9 mouse cellular contexts compared by ENCODE assay signal in the genomic region with DNA sequence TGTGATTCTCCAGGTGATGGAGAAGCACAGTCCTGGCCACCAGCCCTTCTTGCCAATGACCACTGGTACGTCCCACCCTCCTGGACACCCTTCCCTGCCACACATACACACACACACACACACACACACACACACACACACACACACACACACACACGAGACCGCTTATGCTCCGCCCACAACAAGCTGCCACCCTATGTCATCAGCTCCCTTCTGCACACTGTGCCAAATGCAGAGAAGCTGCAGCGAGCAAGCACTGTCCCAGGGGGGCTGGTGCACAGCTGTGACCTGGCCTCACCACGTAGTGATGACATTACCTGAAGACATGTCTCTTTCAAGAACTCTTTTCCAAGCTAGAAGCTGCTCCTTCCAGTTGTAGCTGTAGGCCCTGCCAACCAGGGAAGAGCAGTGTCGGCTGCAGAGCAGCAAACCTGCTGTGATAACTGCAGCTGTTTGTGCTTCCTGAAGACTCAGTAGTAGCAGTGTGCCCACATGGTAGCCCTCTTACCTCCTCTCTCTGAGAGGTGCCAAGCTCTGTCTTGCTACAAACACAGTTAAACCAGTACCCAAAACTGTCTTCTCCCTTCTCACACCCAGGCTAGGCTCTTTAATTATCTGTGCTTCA. TPM values are rescaled to one million over a fixed set of nuclear protein-coding genes. Genes with fewer than 3 reads are reported as not detected.
A peak's percentile ranks its signal among the peaks of the same experiment; 100 is the strongest.
DNase-seq lines count a peak whose midpoint lies in the region; ATAC-seq and TF ChIP-seq lines count a peak whose summit lies in the region.
"Had no signal": no experiment of that assay in that cellular context is flagged by ENCODE, and none has a peak within 500 bp of the region (broad histone marks: within the 10 kb centered on the region; RNA-seq: fewer than 3 reads in every experiment).

No protein-coding gene starts in this region.

- TF ChIP-seq CTCF in thymus, adult 2 months (IDR thresholded peaks at IDR 0.05; ENCODE audit: borderline replicate concordance, control insufficient read depth, extremely low read depth, insufficient read depth, low read length, poor library complexity) = no peak
- TF ChIP-seq CTCF in stomach, postnatal 0 days (IDR thresholded peaks at IDR 0.05; ENCODE audit: low read depth) = no peak

- no peak for TF ChIP-seq POLR2A in thymus, adult 2 months (IDR thresholded peaks at IDR 0.05; ENCODE audit: control insufficient read depth, extremely low read depth, insufficient read depth, low read length, poor library complexity)

- no peak overlapping the region for H3K9ac ChIP-seq in hindbrain, embryonic 13.5 days
- no peak overlapping the region for H3K9ac ChIP-seq in stomach, postnatal 0 days (ENCODE audit: low read length)

- no peak overlapping the region for H3K27ac ChIP-seq in thymus, adult 2 months (ENCODE audit: control insufficient read depth, insufficient read depth, low read length)
- H3K27ac ChIP-seq in hindbrain, embryonic 13.5 days = 0 out of 2 replicates have a peak overlapping the region, but pooled peaks have one; percentile 48
- H3K27ac ChIP-seq in stomach, postnatal 0 days (replicated peaks) = peak overlapping the region; percentile 67

- ATAC-seq in hindbrain, embryonic 13.5 days (ENCODE audit: low FRiP score) = peak; percentile 65
- peak; percentile 44; the same call in 1 of the 2 replicates for ATAC-seq in stomach, postnatal 0 days (ENCODE audit: low FRiP score, low TSS enrichment)

- no peak overlapping the region for H3K4me2 ChIP-seq in hindbrain, embryonic 13.5 days
- no peak overlapping the region for H3K4me2 ChIP-seq in stomach, postnatal 0 days (replicated peaks; ENCODE audit: low read depth)

- no peaks in the 10 kb centered on the region for H3K27me3 ChIP-seq in thymus, adult 2 months (ENCODE audit: control insufficient read depth, insufficient read depth, low read length)
- H3K27me3 ChIP-seq in hindbrain, embryonic 13.5 days = no peaks in the 10 kb centered on the region
- H3K27me3 ChIP-seq in stomach, postnatal 0 days (ENCODE audit: control insufficient read depth, insufficient read depth, low read length) = no peaks in the 10 kb centered on the region

- H3K4me3 ChIP-seq in thymus, adult 2 months (ENCODE audit: control insufficient read depth, insufficient read depth, low read length) = no peak overlapping the region
- no peak overlapping the region for H3K4me3 ChIP-seq in hindbrain, embryonic 13.5 days
- no peak overlapping the region for H3K4me3 ChIP-seq in stomach, postnatal 0 days (ENCODE audit: low read depth, low read length)

- 60% methylated on average over 7 of the region's 7 CpGs for WGBS in thymus, adult 2 months
- WGBS in hindbrain, embryonic 13.5 days = 63% methylated on average over 7 of the region's 7 CpGs
- 51% methylated on average over 7 of the region's 7 CpGs for WGBS in stomach, postnatal 0 days

- intact Hi-C loops in gastrocnemius, postnatal 14 days (cut with DNase I; ENCODE audit: low total_unique reads) = no loop called here

- no peak for TF ChIP-seq EP300 in stomach, postnatal 0 days (optimal IDR thresholded peaks at IDR 0.05)

- DNase-seq in gastrocnemius, postnatal 14 days = peak; percentile 29
- DNase-seq in gastrocnemius, postnatal 10 days = no peak
- peak; percentile 21 for DNase-seq in thymus, postnatal 14 days
- no peak for DNase-seq in thymus, adult 2 months
- DNase-seq in stomach, postnatal 0 days (ENCODE audit: low spot score) = no peak
- no peak for DNase-seq in layer of hippocampus, postnatal 36 days
- no peak for DNase-seq in left cerebral cortex, adult 11 months (ENCODE audit: low spot score)
- DNase-seq: right cerebral cortex, adult 18-20 months had no signal

- no peaks in the 10 kb centered on the region for H3K36me3 ChIP-seq in thymus, adult 2 months (ENCODE audit: control insufficient read depth, insufficient read depth, low read length)
- no peaks in the 10 kb centered on the region for H3K36me3 ChIP-seq in hindbrain, embryonic 13.5 days
- H3K36me3 ChIP-seq in stomach, postnatal 0 days (ENCODE audit: control insufficient read depth, insufficient read depth, low read length) = no peaks in the 10 kb centered on the region

- H3K4me1 ChIP-seq in thymus, adult 2 months (replicated peaks; ENCODE audit: control insufficient read depth, insufficient read depth, low read length) = peaks cover 29% of the 10 kb centered on the region
- H3K4me1 ChIP-seq in hindbrain, embryonic 13.5 days (replicated peaks) = peaks cover 20% of the 10 kb centered on the region
- H3K4me1 ChIP-seq in stomach, postnatal 0 days (replicated peaks; ENCODE audit: control insufficient read depth, insufficient read depth) = peaks cover 13% of the 10 kb centered on the region; the same call in 1 of the 2 replicates

- H3K9me3 ChIP-seq in hindbrain, embryonic 13.5 days = no peaks in the 10 kb centered on the region
- H3K9me3 ChIP-seq in stomach, postnatal 0 days (ENCODE audit: control insufficient read depth, low read length) = no peaks in the 10 kb centered on the region

RNA-seq across cellular contexts. Expression of gene Sgms1, which starts 11.7 kb away (rescaled TPM):
- 10 to 100 TPM; 35.2 to 55.0 TPM for total RNA-seq in gastrocnemius, postnatal 14 days (2021)
- total RNA-seq in gastrocnemius, postnatal 10 days (2021) = 10 to 100 TPM; 51.0 to 52.7 TPM
- 5.9 and 7.4 TPM in 2 replicates for polyA plus RNA-seq in thymus, adult 2 months (2012; rRNA removed)
- polyA plus RNA-seq in hindbrain, embryonic 13.5 days (2015; fragmentation: Nextera tagmentation; extraction: Ambion mirVana) = 17.7 and 19.1 TPM in 2 replicates
- 27.2 and 29.3 TPM in 2 replicates for polyA plus RNA-seq in stomach, postnatal 0 days (2015; fragmentation: Nextera tagmentation; extraction: Ambion mirVana)
- 10 to 100 TPM; 53.6 to 64.1 TPM for total RNA-seq in layer of hippocampus, postnatal 36 days (2021)

Comparison
In these comparisons a context has a peak if more than half of its experiments do, and no peak if none do; other contexts are left out.
1. DNase-seq: peak in gastrocnemius, postnatal 14 days (single experiment) and thymus, postnatal 14 days (single experiment); none in gastrocnemius, postnatal 10 days (single experiment), thymus, adult 2 months (single experiment), stomach, postnatal 0 days (single experiment), layer of hippocampus, postnatal 36 days (0 of 2) and left cerebral cortex, adult 11 months (single experiment).